Mouse (Mus musculus): ENCODE results near the gene Gmpr. TPM values are rescaled to one million over a fixed set of nuclear protein-coding genes. Genes with fewer than 3 reads are reported as not detected.

Gmpr gene
- total RNA-seq, 2 experiments from 2014 or later: 1.8 to 10.5 TPM

DNA sequence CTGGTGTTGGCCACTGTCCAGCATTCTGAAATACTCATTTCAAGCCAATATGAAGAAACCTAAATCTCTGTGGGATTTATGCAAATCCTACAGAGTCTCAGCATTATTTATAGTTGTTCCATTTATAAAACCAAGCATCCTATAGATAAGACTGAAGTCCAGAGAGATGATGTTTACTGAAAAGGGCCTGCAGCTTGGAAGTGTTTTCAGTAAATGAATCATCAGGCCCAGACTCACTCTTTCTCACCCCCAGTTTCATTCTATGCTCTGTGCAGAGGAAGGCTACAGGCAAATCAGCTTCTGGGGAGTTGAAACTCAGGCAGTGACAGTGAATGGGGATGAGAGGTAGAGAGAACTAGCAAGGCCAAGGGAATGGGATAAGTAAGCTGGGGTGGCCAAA is 83.7 kb downstream of the Gmpr start:
- no peak for ATAC-seq (replicated peaks; ENCODE audit: low FRiP score, poor library complexity, severe bottlenecking)

DNA sequence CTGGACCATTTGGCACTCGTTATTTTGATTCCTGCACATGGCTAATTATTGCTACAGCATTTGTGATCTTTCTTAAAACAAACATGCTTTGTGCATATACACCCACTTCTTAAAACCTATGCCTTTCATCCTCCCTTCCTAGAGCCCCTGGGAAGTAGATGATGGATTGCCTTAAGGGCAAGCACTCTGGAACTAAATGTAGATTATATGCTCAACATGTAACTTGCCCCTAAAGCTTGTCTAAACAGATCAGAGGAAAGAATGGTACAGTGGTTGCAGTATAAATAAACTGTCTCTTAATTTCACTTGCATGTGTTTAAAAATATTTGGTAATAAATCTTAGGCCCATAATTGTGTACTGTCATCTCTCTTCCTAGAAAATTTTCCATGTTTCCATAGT is 86.7 kb downstream of the Gmpr start:
- ATAC-seq (replicated peaks; ENCODE audit: low FRiP score, poor library complexity, severe bottlenecking): no peak

DNA sequence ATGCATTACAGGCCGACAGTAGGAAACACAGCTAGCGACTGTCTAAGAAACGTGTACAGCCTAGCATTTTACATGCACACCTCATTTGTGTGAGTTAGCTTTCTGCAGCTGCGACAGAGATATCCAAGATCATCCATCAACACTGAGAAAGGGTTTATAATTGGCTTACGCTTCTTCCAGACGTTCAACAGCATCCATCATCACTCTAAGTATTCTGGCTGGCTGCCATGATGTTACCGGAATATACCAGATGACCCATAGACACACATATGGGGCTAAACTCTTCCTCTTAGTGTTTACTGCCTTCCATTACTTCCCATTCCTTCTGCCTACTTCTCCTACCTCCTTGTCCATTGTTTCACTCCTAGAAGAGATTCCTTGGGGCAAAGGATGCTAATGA is 88.2 kb downstream of the Gmpr start:
- no peak for ATAC-seq (replicated peaks; ENCODE audit: low FRiP score, poor library complexity, severe bottlenecking)

DNA sequence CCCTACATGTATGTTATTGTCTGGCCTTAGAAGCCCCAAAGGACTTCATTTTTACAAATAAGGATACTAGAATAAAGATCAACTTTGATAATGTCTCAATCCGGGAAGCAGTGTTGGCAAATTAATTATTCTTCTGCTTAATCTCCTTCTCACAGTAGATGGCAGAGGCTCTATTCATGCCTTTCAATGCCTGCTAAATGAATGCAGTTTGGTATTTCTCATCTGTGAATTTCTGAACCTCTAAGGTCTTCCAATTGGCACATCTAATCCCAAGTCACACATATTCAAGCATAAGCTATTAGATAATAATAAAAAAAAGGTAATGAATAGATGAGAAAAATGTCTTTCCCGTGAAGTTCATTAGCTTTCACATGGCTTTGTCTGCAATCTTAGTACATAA is 92.6 kb downstream of the Gmpr start:
- ATAC-seq (replicated peaks; ENCODE audit: low FRiP score, poor library complexity, severe bottlenecking): no peak

DNA sequence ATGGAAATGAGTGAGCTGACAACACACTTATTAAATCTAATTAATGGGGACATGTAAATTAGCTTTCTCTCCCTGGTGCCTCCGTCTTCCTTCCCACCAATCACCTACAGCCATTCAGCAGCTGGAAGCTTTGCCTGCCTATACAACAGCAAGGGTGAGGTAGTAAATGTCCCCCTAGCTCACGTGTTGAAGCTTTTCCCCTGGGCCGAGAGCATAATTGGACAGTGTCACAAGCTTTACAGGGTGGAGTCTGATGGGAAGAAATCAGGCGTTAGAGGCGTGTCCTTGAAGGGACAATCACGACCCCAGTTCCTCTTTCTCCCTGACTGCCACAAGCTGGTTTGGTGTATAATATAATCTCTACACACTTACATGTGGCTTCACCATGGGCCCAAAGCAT is 93.2 kb downstream of the Gmpr start:
- no peak for ATAC-seq (replicated peaks; ENCODE audit: low FRiP score, poor library complexity, severe bottlenecking)

Other genes starting within 250 kb of the Gmpr start
- 43.2 and 55.8 TPM in 2 replicates for gene Mylip, start 117.7 kb upstream of the Gmpr start, total RNA-seq (2015; ENCODE audit: low replicate concordance)
- 30.9 and 54.2 TPM in 2 replicates for gene Mylip, start 117.7 kb upstream of the Gmpr start, total RNA-seq (2017; ENCODE audit: low replicate concordance)